Mouse (Mus musculus): Measurements from ENCODE around the gene Olfr462. TPM values are rescaled to one million over a fixed set of nuclear protein-coding genes. Genes with fewer than 3 reads are reported as not detected.

Olfr462 gene
- polyA plus RNA-seq, 1 experiment from 2014 or later, result not detected

DNA sequence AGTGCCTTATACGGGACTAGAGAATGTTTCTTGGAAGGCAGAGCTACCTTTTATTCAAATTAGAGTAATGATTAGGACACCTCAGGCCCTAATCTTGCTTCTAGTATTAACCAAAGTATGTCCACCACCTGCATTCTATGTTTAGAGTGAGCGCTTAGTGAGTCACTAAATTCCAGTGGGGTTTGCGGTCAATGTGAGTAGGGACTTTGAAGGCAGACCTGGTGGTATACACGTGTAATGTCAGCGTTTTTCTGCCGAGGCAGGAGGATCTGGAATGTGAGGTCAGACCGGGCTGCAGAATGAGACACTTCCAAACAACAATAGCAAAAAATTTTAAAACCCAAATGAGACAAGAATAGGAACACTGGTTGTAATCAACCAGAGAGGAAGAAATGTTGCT lies 37.5 kb downstream of the Olfr462 start:
- H3K4me1 ChIP-seq (replicated peaks; ENCODE audit: control insufficient read depth, insufficient read depth, low read length), result peaks cover 4% of the 10 kb centered on the region
- no peak overlapping the region for H3K4me2 ChIP-seq (ENCODE audit: low read depth, low read length)
- H3K9me3 ChIP-seq (ENCODE audit: control insufficient read depth, low read length), result no peaks in the 10 kb centered on the region
- H3K27ac ChIP-seq (ENCODE audit: low read length), result no peak overlapping the region
- H3K36me3 ChIP-seq (ENCODE audit: control insufficient read depth, insufficient read depth, low read length), result no peaks in the 10 kb centered on the region; the same call in 1 of the 2 replicates
- no peak overlapping the region for H3K9ac ChIP-seq (ENCODE audit: low read length)
- H3K4me3 ChIP-seq (ENCODE audit: low read length), result no peak overlapping the region
- no peak for ATAC-seq (ENCODE audit: low read depth)
- 82% methylated on average over 7 of the region's 7 CpGs for WGBS
- no peaks in the 10 kb centered on the region for H3K27me3 ChIP-seq (ENCODE audit: control insufficient read depth, insufficient read depth, low read depth, low read length)

DNA sequence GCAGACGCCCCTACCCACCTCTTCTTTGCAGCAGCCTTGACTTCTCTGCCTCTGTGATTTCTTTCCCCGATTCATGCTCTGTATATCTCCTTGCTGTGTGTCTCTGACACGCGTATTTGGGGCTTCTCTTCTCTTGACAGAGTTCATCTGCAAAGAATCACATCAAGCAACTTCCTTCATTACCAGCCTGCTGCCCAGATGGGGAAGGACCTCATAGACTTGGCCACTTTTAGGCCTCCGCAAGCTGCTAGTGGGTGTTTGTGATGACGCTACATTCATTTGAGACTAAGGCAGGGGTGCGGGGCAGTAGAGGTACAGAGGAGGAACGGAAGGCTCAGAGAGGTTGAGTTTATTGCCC lies 38.5 kb downstream of the Olfr462 start:
- H3K4me1 ChIP-seq (replicated peaks; ENCODE audit: control insufficient read depth, insufficient read depth, low read length), result peaks cover 4% of the 10 kb centered on the region
- ATAC-seq (ENCODE audit: low read depth), result no peak
- peak overlapping the region; percentile 16; the same call in 1 of the 2 replicates for H3K27ac ChIP-seq (ENCODE audit: low read length)
- 25% methylated on average over 8 of the region's 8 CpGs for WGBS
- no peaks in the 10 kb centered on the region for H3K27me3 ChIP-seq (ENCODE audit: control insufficient read depth, insufficient read depth, low read depth, low read length)
- H3K36me3 ChIP-seq (ENCODE audit: control insufficient read depth, insufficient read depth, low read length), result no peaks in the 10 kb centered on the region; the same call in 1 of the 2 replicates
- H3K9me3 ChIP-seq (ENCODE audit: control insufficient read depth, low read length), result no peaks in the 10 kb centered on the region
- H3K9ac ChIP-seq (ENCODE audit: low read length), result peak overlapping the region; percentile 70
- H3K4me2 ChIP-seq (ENCODE audit: low read depth, low read length), result peak overlapping the region; percentile 91
- peak overlapping the region; percentile 71 for H3K4me3 ChIP-seq (ENCODE audit: low read length)

DNA sequence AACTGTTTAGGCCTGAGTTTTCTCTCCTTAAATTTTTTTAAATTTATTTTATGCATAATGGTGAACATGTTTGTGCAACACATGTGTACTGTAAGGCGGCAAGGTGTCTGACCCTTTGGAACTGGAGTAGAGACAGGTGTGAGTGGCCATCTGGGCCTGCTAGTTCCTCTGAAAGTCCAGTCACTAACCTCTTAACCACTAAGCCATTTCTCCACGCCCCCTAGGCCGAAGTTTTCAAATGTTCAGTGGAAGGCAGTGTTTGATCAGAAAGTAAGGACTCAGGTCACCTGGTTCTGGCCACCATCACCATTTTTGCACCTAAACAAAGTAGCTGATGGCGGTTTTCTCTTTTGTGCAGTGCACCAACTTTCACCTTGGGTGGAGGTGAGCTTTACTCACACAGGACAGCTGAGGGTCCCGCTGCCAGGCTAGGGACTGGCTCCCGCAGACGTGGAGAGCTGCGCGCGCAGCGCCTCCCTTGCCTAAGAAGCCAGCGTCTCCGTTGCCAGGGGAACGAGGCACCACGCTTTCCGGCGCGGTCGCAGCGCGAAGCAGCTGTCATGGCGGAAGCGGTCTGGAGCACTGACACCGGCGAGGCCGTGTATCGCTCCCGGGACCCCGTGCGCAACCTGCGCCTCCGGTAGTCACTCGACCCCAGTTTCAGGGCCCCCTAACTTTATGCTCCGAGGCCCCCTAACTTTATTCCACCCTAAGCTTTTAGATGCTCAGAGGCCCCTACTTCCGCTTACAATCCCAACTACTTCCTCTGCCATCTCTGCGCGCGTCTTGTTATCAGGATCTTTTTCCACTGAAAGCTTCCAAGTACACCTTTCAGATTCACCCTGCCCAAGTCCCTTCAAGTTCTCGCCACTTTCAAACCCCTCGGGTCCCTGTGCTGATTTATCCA lies 39.1 kb downstream of the Olfr462 start, which contains the start of gene Mks1:
Mks1 (plus strand) TSS at position 526 of the 907 bp plus-strand sequence.
- Histone ChIP-seq H3K4me3 (ENCODE audit: low read length) (peak within 1 kb of the TSS; percentile 71), H3K4me2 (ENCODE audit: low read depth, low read length) (peak within 1 kb of the TSS; percentile 91), H3K4me1 (replicated peaks; ENCODE audit: control insufficient read depth, insufficient read depth, low read length) (peaks cover 4% of the 10 kb centered on the region), H3K9me3 (ENCODE audit: control insufficient read depth, low read length) (no peaks in the 10 kb centered on the region), H3K27me3 (ENCODE audit: control insufficient read depth, insufficient read depth, low read depth, low read length) (no peaks in the 10 kb centered on the region), H3K27ac (ENCODE audit: low read length) (peak within 1 kb of the TSS; percentile 16; the same call in 1 of the 2 replicates), H3K9ac (ENCODE audit: low read length) (peak within 1 kb of the TSS; percentile 70), H3K36me3 (ENCODE audit: control insufficient read depth, insufficient read depth, low read length) (no peaks in the 10 kb centered on the region)
- peak; percentile 97 for ATAC-seq (ENCODE audit: low read depth)
- 3% methylated on average over 40 of the region's 40 CpGs for WGBS

DNA sequence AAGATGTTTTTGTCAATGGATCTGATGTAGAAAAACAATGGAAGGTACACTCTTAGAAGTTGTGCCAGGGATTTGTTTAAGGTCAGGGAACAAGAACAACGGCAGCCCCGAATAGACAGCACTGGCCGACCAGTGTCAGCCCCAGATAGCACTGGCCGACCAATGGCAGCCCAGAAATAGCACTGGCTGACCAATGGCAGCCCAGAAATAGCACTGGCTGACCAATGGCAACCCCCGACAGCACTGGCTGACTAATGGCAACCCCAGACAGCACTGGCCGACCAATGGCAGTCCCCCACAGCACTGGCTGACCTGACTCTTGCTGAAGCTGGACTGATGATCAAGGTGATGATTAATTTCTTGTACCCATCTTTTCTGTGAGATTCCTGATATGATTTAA lies 44.2 kb downstream of the Olfr462 start:
- Histone ChIP-seq H3K4me1 (replicated peaks; ENCODE audit: control insufficient read depth, insufficient read depth, low read length) (no peaks in the 10 kb centered on the region), H3K4me2 (ENCODE audit: low read depth, low read length) (no peak overlapping the region), H3K4me3 (ENCODE audit: low read length) (no peak overlapping the region), H3K36me3 (ENCODE audit: control insufficient read depth, insufficient read depth, low read length) (no peaks in the 10 kb centered on the region), H3K9me3 (ENCODE audit: control insufficient read depth, low read length) (no peaks in the 10 kb centered on the region), H3K9ac (ENCODE audit: low read length) (no peak overlapping the region), H3K27me3 (ENCODE audit: control insufficient read depth, insufficient read depth, low read depth, low read length) (no peaks in the 10 kb centered on the region), H3K27ac (ENCODE audit: low read length) (no peak overlapping the region)
- 57% methylated on average over 6 of the region's 6 CpGs for WGBS
- ATAC-seq (ENCODE audit: low read depth), result no peak

DNA sequence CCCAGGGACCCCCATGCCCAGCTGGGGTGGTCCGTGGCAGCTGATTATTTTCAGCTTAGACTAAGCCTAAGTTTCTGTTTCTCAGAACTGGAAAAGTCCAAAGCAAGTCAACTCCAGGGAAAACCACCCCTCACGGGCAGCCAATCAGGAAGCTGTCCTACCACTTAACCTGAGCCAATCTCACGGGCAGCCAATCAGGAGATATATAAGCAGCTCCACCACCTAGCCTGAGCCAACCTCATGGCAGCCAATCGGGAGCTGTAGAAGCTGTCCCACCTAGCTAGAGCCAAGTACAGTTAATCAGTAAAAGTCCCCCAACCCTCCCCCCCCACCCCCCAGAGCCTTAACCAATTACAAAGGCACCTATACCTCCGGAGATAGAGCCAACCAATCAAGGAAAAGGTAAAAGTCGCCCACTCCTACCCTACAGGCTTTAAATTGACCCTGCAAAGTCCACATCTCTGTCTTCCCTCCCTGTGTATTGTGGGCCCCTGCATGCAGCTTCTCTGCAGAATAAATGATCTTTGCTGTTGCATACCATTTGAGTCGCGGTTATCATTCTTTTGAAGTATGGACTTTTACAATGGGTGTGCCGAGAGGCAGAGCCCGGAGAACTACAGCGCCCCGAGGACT lies 45.0 kb downstream of the Olfr462 start:
- no peak for ATAC-seq (ENCODE audit: low read depth)
- 76% methylated on average over 12 of the region's 12 CpGs for WGBS
- H3K9ac ChIP-seq (ENCODE audit: low read length), result no peak overlapping the region
- no peaks in the 10 kb centered on the region for H3K36me3 ChIP-seq (ENCODE audit: control insufficient read depth, insufficient read depth, low read length)
- H3K4me2 ChIP-seq (ENCODE audit: low read depth, low read length), result no peak overlapping the region
- no peak overlapping the region for H3K4me3 ChIP-seq (ENCODE audit: low read length)
- H3K4me1 ChIP-seq (replicated peaks; ENCODE audit: control insufficient read depth, insufficient read depth, low read length), result no peaks in the 10 kb centered on the region
- no peak overlapping the region for H3K27ac ChIP-seq (ENCODE audit: low read length)
- H3K9me3 ChIP-seq (ENCODE audit: control insufficient read depth, low read length), result no peaks in the 10 kb centered on the region
- no peaks in the 10 kb centered on the region for H3K27me3 ChIP-seq (ENCODE audit: control insufficient read depth, insufficient read depth, low read depth, low read length)

DNA sequence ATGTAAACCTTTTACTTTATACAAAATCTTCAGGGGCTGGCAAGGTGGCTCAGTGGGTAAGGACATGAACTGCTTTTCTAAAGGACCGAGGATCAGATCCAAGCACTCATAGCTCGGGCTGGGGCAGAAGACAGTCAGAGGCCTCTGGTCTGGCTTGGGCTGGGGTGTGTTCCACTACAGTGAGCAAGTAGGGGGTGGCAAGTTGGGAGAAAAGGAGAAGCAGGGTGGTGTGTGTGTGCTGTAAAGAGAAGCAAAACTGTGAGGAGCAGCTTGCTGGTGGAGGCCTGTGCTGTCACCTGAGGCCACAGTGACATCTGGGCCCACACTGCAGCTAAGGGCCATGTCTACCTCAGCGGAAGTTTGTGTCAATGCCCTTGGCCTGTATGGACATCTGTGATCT lies 50.6 kb downstream of the Olfr462 start:
- WGBS, result 76% methylated on average over 3 of the region's 3 CpGs
- no peaks in the 10 kb centered on the region for H3K9me3 ChIP-seq (ENCODE audit: control insufficient read depth, low read length)
- H3K4me3 ChIP-seq (ENCODE audit: low read length), result no peak overlapping the region
- no peak overlapping the region for H3K4me2 ChIP-seq (ENCODE audit: low read depth, low read length)
- ATAC-seq (ENCODE audit: low read depth), result no peak
- H3K36me3 ChIP-seq (ENCODE audit: control insufficient read depth, insufficient read depth, low read length), result no peaks in the 10 kb centered on the region
- peaks cover 5% of the 10 kb centered on the region; the same call in 1 of the 2 replicates for H3K4me1 ChIP-seq (replicated peaks; ENCODE audit: control insufficient read depth, insufficient read depth, low read length)
- H3K9ac ChIP-seq (ENCODE audit: low read length), result no peak overlapping the region
- H3K27ac ChIP-seq (ENCODE audit: low read length), result no peak overlapping the region
- H3K27me3 ChIP-seq (ENCODE audit: control insufficient read depth, insufficient read depth, low read depth, low read length), result no peaks in the 10 kb centered on the region

DNA sequence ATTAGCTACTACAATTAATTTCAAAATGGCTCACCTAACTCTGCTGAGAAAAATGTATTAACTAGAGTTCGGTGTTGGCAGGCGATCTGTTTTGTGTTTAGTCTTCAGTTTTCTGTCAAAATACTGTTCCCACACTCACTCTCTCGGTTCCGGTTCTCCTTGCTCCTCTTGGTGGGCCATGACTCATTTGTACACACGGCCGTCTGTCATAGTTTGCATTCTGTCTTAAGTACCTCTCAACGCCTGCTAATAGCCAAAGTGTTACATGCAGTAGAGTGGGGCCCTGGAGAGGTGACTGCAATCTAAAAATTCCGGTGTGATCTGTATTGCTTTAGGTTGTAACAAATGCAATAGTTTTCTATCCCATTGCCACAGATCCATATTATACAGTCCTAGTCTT lies 51.4 kb downstream of the Olfr462 start:
- peak; percentile 51; the same call in 1 of the 2 replicates for ATAC-seq (ENCODE audit: low read depth)
- no peak overlapping the region for H3K9ac ChIP-seq (ENCODE audit: low read length)
- no peaks in the 10 kb centered on the region for H3K9me3 ChIP-seq (ENCODE audit: control insufficient read depth, low read length)
- no peaks in the 10 kb centered on the region for H3K27me3 ChIP-seq (ENCODE audit: control insufficient read depth, insufficient read depth, low read depth, low read length)
- no peak overlapping the region for H3K4me2 ChIP-seq (ENCODE audit: low read depth, low read length)
- H3K4me3 ChIP-seq (ENCODE audit: low read length), result no peak overlapping the region
- H3K36me3 ChIP-seq (ENCODE audit: control insufficient read depth, insufficient read depth, low read length), result no peaks in the 10 kb centered on the region
- peaks cover 5% of the 10 kb centered on the region; the same call in 1 of the 2 replicates for H3K4me1 ChIP-seq (replicated peaks; ENCODE audit: control insufficient read depth, insufficient read depth, low read length)
- 35% methylated on average over 8 of the region's 8 CpGs for WGBS
- H3K27ac ChIP-seq (ENCODE audit: low read length), result no peak overlapping the region

Other genes with a start within 250 kb of the Olfr462 start
- 15.8 and 16.5 TPM in 2 replicates for gene Rnf43, start 229.5 kb downstream of the Olfr462 start, polyA plus RNA-seq (2015; fragmentation: Nextera tagmentation; extraction: Ambion mirVana)
- 143 and 167 TPM in 2 replicates for gene Supt4a, start 154.7 kb downstream of the Olfr462 start, polyA plus RNA-seq (2015; fragmentation: Nextera tagmentation; extraction: Ambion mirVana)
- 1.6 and 2.3 TPM in 2 replicates for gene Tspoap1, start 131.7 kb downstream of the Olfr462 start, polyA plus RNA-seq (2015; fragmentation: Nextera tagmentation; extraction: Ambion mirVana)
- 0.64 and 3.4 TPM in 2 replicates for gene Mpo, start 98.7 kb downstream of the Olfr462 start, polyA plus RNA-seq (2015; fragmentation: Nextera tagmentation; extraction: Ambion mirVana)
- gene Lpo, start 64.0 kb downstream of the Olfr462 start, polyA plus RNA-seq (2015; fragmentation: Nextera tagmentation; extraction: Ambion mirVana), result 0.23 TPM in 1 of 2 replicates, not detected in the other
- gene Mks1, start 39.1 kb downstream of the Olfr462 start, polyA plus RNA-seq (2015; fragmentation: Nextera tagmentation; extraction: Ambion mirVana), result 14.7 and 15.5 TPM in 2 replicates
- gene Epx, start 16.7 kb downstream of the Olfr462 start, polyA plus RNA-seq (2015; fragmentation: Nextera tagmentation; extraction: Ambion mirVana), result not detected in 2 replicates
- gene Olfr463, start 5.1 kb upstream of the Olfr462 start, polyA plus RNA-seq (2015; fragmentation: Nextera tagmentation; extraction: Ambion mirVana), result not detected in 2 replicates
- gene Olfr464, start 28.7 kb upstream of the Olfr462 start, polyA plus RNA-seq (2015; fragmentation: Nextera tagmentation; extraction: Ambion mirVana), result not detected in 2 replicates
- gene Dynll2, start 95.3 kb upstream of the Olfr462 start, polyA plus RNA-seq (2015; fragmentation: Nextera tagmentation; extraction: Ambion mirVana), result 23.4 and 24.5 TPM in 2 replicates
- 257 and 272 TPM in 2 replicates for gene Srsf1, start 155.1 kb upstream of the Olfr462 start, polyA plus RNA-seq (2015; fragmentation: Nextera tagmentation; extraction: Ambion mirVana)
- 32.9 and 38.2 TPM in 2 replicates for gene Vezf1, start 176.0 kb upstream of the Olfr462 start, polyA plus RNA-seq (2015; fragmentation: Nextera tagmentation; extraction: Ambion mirVana)
- 11.3 and 11.8 TPM in 2 replicates for gene Cuedc1, start 205.8 kb upstream of the Olfr462 start, polyA plus RNA-seq (2015; fragmentation: Nextera tagmentation; extraction: Ambion mirVana)